Mouse (Mus musculus) limb, embryonic 14.5 days (tissue): ENCODE results near the gene Aaed1. TPM values are rescaled to one million over a fixed set of nuclear protein-coding genes. Genes with fewer than 3 reads are reported as not detected.
A peak's percentile ranks its signal among the peaks of the same experiment; 100 is the strongest.

Experiments
- ATAC-seq: fragments of 200-750 bp; cut with Nextera tagmentation; 2 replicates; pipeline ENCODE4 v1.8.0; 2017; ENCODE audit warnings: low read depth, moderate number of reproducible peaks, moderate TSS enrichment; ENCODE audit not compliant: low FRiP score
- DNase-seq: peaks from one replicate; pipeline ENCODE4 v3.0.0-alpha.2; 2015; ENCODE audit warnings: low spot score
- H3K27ac ChIP-seq: fragments of 300-500 bp; sonication (generic); replicated peaks from 2 replicates; pipeline ENCODE4 v1.5.1; 2014; ENCODE audit warnings: low read depth, mild to moderate bottlenecking, low read length, moderate library complexity, mixed read lengths
- H3K27me3 ChIP-seq: fragments of 300-500 bp; sonication (generic); 2 replicates; pipeline ENCODE4 v1.6.1; 2014; ENCODE audit warnings: low read length, mixed read lengths; ENCODE audit not compliant: control insufficient read depth, insufficient read depth
- H3K36me3 ChIP-seq: fragments of 300-500 bp; sonication (generic); 2 replicates; pipeline ENCODE4 v1.6.1; 2014; ENCODE audit warnings: mild to moderate bottlenecking, low read length, moderate library complexity, mixed read lengths; ENCODE audit not compliant: control insufficient read depth, insufficient read depth
- H3K4me1 ChIP-seq: fragments of 300-500 bp; sonication (generic); 2 replicates; pipeline ENCODE4 v1.6.1; 2014; ENCODE audit warnings: antibody characterized with exemption, low read length, mixed read lengths; ENCODE audit not compliant: control insufficient read depth, insufficient read depth
- H3K4me2 ChIP-seq: fragments of 300-500 bp; sonication (generic); replicated peaks from 2 replicates; pipeline ENCODE4 v1.6.1; 2014; ENCODE audit warnings: low read depth, mild to moderate bottlenecking, low read length, moderate library complexity; ENCODE audit not compliant: severe bottlenecking
- H3K4me3 ChIP-seq: fragments of 300-500 bp; sonication (generic); replicated peaks from 2 replicates; pipeline ENCODE4 v1.5.1; 2014; ENCODE audit warnings: low read length
- H3K9ac ChIP-seq: fragments of 300-500 bp; sonication (generic); 2 replicates; pipeline ENCODE4 v1.6.1; 2014; ENCODE audit warnings: mild to moderate bottlenecking, low read depth, low read length, moderate library complexity; ENCODE audit not compliant: severe bottlenecking
- H3K9me3 ChIP-seq: fragments of 300-500 bp; sonication (generic); 2 replicates; pipeline ENCODE4 v1.6.1; 2016; ENCODE audit warnings: low read length; ENCODE audit not compliant: control insufficient read depth
- POLR2A ChIP-seq: fragments of 200-500 bp; IDR thresholded peaks from 2 replicates; pipeline ENCODE4 v1.8.0; 2012; ENCODE audit warnings: inconsistent platforms, mild to moderate bottlenecking, moderate library complexity, borderline replicate concordance; ENCODE audit not compliant: insufficient read depth, insufficient read length; ENCODE audit errors: extremely low read depth
- WGBS: fragments of 180-500 bp; shearing (Covaris S2); extraction: QIAGEN DNeasy Blood & Tissue Kit; methylation state at CpG from one replicate; pipeline ENCODE4 v1.1.7; 2014; 5-methylcytosine and 5-hydroxymethylcytosine counted together
- polyA plus RNA-seq, 2 experiments: library from polyadenylated mRNA; depleted of rRNA in 1 of 2; stranded (reverse) in 1 of 2; unstranded in 1 of 2; fragments of >200 nt; fragmentation: Nextera tagmentation in 1 of 2; extraction: Ambion mirVana in 1 of 2; gene quantifications; 2 replicates each; pipeline versions ENCODE4 v1.2.1 to v1.2.3; 2012 to 2014

Aaed1 gene
- polyA plus RNA-seq (2012; rRNA removed) (19.3 and 19.8 TPM in 2 replicates), polyA plus RNA-seq (2014; fragmentation: Nextera tagmentation; extraction: Ambion mirVana) (31.9 and 32.8 TPM in 2 replicates)

DNA sequence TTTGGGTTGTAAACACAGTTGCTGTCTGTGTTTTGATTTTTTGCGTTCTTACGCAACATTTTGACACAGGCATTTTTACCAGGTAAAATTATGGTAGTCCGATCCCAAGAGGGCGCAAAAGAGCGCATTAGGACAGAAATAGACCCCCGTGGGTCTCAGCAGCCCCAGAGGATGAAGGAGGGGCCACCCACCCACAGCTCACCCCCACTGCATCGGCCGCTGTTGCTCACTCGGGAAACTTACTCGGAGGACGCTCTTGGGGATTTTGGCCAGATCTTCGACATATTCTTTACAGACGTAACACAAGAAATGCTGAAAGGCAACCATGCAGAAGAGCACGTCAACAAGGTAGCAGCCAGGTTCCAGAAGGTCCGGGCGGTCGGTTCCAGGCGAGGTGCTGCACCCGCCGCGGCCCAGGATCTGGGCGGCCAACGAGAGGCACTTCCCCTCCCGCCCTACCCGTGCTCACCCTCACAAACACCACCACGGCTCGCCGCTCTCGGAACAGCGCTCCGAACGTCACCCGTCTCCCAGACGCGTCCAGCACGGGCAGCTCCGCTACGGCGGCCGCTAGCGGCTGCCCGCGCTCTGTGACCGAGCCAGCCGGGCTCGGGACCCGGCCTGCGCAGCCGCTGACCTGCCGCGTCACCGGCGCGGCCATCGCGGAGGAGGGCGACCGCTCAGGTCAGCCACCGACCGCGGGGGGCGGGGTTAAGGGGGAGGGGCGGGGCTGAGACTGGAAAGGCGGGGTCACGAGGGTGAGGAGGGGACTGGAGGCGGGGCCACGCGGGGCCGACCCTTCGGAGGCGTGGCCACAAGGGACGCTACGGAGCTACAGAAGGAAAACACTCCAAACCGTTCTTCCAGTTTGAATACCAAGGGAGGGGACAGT is at the start of gene Aaed1:
Gene Aaed1, minus strand, starts transcription at position 687 of the 892 bp plus-strand sequence.
- H3K27ac ChIP-seq = peak within 1 kb of the TSS; percentile 79
- DNase-seq (peak; percentile 89), ATAC-seq (peak; percentile 94)
- peak within 1 kb of the TSS; percentile 74 for H3K4me2 ChIP-seq
- peaks cover 11% of the 10 kb centered on the region for H3K36me3 ChIP-seq
- H3K9me3 ChIP-seq = no peaks in the 10 kb centered on the region
- H3K27me3 ChIP-seq = no peaks in the 10 kb centered on the region
- WGBS = under 1% methylated on average over 70 of the region's 74 CpGs
- peak within 1 kb of the TSS; percentile 76 for H3K4me3 ChIP-seq
- H3K4me1 ChIP-seq = no peaks in the 10 kb centered on the region; the same call in 1 of the 2 replicates
- peak; percentile 86 for TF ChIP-seq POLR2A
- H3K9ac ChIP-seq = peak within 1 kb of the TSS; percentile 69

GRCm38 (mm10) chr13:64362139-64362538 is 49.6 kb upstream of the Aaed1 start:
- Histone ChIP-seq H3K4me3 (no peak overlapping the region), H3K36me3 (peaks cover 43% of the 10 kb centered on the region), H3K4me1 (no peaks in the 10 kb centered on the region), H3K9ac (no peak overlapping the region), H3K9me3 (no peaks in the 10 kb centered on the region), H3K27ac (no peak overlapping the region), H3K27me3 (no peaks in the 10 kb centered on the region), H3K4me2 (no peak overlapping the region)
- TF ChIP-seq POLR2A = no peak
- no peak for DNase-seq
- no peak for ATAC-seq
- 96% methylated on average over 6 of the region's 6 CpGs for WGBS

- Histone ChIP-seq H3K27ac (no peak overlapping the region), H3K9ac (no peak overlapping the region), H3K4me2 (no peak overlapping the region), H3K9me3 (no peaks in the 10 kb centered on the region), H3K4me1 (no peaks in the 10 kb centered on the region), H3K4me3 (no peak overlapping the region), H3K36me3 (peaks cover 32% of the 10 kb centered on the region), H3K27me3 (no peaks in the 10 kb centered on the region)
- no peak for ATAC-seq
- no peak for DNase-seq
- no peak for TF ChIP-seq POLR2A
- 89% methylated on average over 3 of the region's 3 CpGs for WGBS
Measured at GRCm38 (mm10) chr13:64361020-64361419, 48.5 kb upstream of the Aaed1 start.

DNA sequence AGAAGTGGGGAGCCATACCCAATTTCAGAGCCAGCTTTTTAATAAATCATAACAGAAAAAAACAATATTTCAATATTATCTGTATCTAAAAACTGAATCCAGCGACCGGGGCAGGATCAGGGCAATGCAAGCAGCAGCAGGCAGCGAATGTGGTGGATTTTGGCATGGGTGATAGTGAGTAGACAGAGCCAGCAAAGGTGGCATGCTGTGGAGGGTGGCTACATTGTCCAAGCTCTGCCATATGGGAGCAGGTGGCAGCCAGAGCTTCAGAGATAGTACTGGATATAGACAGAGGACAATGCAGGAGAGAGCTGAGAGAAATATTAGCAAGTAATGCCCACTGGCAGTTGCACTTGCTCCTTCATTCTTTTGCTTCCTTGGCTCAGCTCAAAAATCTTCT is 47.2 kb upstream of the Aaed1 start:
- DNase-seq = no peak
- no peak for ATAC-seq
- H3K4me3 ChIP-seq = no peak overlapping the region
- no peaks in the 10 kb centered on the region for H3K4me1 ChIP-seq
- no peak for TF ChIP-seq POLR2A
- no peak overlapping the region for H3K4me2 ChIP-seq
- H3K9me3 ChIP-seq = no peaks in the 10 kb centered on the region
- 84% methylated on average over 3 of the region's 3 CpGs for WGBS
- H3K9ac ChIP-seq = no peak overlapping the region
- H3K27me3 ChIP-seq = no peaks in the 10 kb centered on the region
- H3K27ac ChIP-seq = no peak overlapping the region
- H3K36me3 ChIP-seq = peaks cover 21% of the 10 kb centered on the region

GRCm38 (mm10) chr13:64358476-64358875 is 46.0 kb upstream of the Aaed1 start:
- WGBS = 89% methylated on average over 1 of the region's 1 CpGs
- Histone ChIP-seq H3K4me1 (no peaks in the 10 kb centered on the region), H3K9me3 (no peaks in the 10 kb centered on the region), H3K4me2 (no peak overlapping the region), H3K4me3 (no peak overlapping the region), H3K36me3 (peaks cover 11% of the 10 kb centered on the region; the same call in 1 of the 2 replicates), H3K27ac (no peak overlapping the region), H3K27me3 (no peaks in the 10 kb centered on the region), H3K9ac (no peak overlapping the region)
- DNase-seq = no peak
- no peak for ATAC-seq
- TF ChIP-seq POLR2A = no peak
